Mouse (Mus musculus) spleen, postnatal 36 days (tissue): ENCODE data around the gene Zfp646.
A peak's percentile ranks its signal among the peaks of the same experiment; 100 is the strongest.
"Not testable (repeated sequence)": the region's sequence is repeated elsewhere in the genome, so short reads cannot be mapped to it uniquely, and the experiment has no call there.

Experiments
- DNase-seq, 2 experiments: peaks; one replicate each; pipeline ENCODE4 v3.0.0; 2022; ENCODE audit warnings: low spot score in 2 of 2, mixed read lengths in 1 of 2

Gene Zfp646

DNA sequence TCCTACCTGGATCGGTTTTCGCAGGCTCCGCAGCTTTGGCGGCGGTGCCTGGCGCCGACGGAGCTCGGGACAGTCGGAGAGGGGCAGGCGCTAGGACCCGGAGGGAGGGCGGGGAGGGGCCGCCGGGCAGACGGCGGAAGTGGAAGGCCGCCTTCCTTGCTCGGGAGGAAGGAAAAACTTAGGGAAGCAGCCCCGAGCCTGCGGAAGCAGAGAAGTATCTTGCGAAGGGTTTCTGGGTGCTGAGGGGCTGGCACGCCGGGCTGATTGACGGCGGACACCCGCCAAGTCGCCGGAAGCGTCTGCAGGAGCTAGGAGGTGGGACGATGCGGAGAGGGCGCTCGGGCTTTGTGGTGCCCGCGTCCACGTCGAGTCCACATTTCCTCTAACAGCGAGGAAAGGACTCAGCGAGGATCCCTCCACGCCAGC is at the start of gene Zfp646:
Zfp646 (plus strand) TSS at position 181 of the 426 bp plus-strand sequence.
- DNase-seq, result peak; percentile 73

DNA sequence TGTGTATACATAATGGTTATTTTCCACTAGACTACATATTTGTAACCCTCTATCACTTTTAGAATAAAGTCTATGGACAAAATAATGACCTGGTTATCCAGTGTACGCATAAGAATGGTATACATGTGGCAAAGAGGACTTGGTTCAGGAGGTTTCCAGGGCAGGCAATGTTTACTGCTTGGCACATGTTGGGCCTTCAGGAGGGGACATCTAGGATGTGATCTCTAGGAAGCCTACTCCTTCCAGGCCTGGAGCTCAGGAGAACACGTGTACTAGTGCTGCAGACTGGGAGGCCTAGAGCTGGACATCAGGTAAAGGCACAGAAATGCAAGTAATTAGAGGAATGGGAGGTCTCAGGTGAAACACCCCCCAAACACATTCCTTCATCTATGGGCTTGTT is 40.5 kb upstream of the Zfp646 start:
- no peak for DNase-seq

DNA sequence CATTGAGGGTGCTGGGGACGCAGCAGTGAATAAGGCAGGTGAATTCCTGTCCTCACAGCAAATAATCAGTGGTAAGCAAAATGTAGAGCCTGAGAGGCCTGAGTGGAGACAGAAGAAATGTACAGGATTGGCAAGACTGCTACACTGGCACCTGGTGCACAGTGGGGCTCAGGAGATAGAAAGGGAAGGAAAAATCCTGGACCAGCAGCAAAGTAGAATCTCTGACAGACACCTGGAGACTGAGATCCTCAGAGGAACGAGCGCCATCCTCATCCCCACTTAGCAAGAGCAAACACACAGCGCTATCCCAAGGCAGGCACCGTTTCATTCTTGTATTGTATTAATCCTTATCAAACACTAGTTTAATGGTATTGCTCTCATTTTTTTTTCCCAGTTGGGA is 38.5 kb upstream of the Zfp646 start:
- no peak for DNase-seq

DNA sequence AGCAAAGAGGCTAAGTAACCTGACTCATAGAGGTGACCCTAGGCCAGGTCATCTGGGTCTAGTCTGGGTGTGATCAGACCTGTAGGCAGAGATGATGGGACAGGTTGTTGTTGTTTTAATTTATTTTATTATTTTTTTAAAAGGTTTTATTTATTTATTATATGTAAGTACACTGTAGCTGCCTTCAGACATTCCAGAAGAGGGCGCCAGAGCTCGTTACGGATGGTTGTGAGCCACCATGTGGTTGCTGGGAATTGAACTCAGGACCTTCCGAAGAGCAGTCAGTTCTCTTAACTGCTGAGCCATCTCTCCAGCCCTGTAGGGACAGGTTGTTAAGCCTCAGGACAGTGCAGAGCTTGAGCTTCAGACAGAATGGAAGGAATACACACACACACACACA is 38.1 kb upstream of the Zfp646 start:
- not testable (repeated sequence) for DNase-seq

DNA sequence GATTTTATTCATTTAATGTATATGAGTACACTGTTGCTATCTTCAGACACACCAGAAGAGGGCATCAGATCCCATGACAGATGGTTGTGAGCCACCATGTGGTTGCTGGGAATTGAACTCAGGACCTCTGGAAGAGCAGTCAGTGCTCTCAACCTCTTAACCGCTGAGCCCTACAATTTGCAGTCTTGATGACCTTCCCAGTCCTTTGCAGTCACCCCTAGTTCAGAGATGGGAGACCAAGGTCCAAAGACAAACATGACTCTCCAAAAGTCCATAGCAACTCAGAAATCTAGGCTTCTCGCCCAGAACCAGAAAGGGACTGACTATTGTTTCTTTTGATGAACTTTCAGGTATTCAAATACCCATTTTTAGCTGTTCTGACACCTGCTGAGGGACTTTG is 36.0 kb upstream of the Zfp646 start:
- not testable (repeated sequence) for DNase-seq

DNA sequence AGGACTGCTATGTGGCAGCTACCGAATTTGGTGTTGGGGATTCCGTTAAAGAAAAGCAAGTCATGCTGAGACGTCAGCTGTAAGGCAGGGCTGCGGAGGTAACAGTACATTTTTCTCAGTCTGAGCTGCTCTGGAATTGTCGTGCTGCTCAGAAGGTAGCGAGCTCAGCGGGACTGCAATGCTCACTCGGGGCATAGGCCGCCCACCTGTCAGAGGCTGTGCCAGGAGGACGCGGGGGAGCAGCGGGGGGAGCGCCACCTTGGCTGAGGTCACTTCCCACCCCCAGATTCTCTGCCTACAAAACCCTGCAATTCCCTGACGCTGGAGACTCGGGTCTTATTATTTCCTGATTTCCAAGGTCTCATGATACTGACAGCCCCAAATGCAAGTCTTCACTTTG is 35.1 kb upstream of the Zfp646 start:
- peak; percentile 38 to 48 for DNase-seq

DNA sequence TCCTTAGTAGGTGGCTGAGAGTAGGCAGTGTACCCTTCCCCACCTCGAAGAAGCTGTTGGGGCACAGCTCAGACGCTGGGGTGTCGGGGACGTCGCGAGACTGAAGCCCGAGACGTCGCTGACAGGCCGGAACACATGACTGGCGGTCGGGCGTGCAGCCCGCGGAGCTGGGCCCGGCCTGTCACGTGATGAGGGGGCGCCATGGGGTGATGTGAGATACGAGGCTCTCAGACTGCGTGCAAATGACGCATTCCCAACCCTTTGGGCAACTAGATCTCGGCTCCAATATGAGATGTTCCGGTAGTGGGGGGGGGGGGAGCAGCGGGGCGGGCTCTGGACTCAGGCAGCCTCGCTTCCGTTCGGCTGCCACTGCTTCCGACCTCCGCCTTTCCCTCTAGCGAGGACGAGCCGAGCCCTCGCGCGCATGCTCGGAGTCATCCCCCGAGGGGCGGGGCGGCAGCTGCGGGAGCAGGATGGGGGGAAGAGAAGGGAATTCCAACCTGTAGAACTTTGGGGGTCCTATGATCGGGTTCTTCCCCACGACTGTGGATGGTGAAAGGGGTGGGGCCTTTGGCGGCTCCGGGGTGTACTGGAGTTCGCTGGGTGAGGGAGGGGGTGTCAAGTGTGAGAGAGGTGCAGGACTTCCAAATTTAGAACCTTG is 34.6 kb upstream of the Zfp646 start:
- DNase-seq, result peak; percentile 90 to 92

DNA sequence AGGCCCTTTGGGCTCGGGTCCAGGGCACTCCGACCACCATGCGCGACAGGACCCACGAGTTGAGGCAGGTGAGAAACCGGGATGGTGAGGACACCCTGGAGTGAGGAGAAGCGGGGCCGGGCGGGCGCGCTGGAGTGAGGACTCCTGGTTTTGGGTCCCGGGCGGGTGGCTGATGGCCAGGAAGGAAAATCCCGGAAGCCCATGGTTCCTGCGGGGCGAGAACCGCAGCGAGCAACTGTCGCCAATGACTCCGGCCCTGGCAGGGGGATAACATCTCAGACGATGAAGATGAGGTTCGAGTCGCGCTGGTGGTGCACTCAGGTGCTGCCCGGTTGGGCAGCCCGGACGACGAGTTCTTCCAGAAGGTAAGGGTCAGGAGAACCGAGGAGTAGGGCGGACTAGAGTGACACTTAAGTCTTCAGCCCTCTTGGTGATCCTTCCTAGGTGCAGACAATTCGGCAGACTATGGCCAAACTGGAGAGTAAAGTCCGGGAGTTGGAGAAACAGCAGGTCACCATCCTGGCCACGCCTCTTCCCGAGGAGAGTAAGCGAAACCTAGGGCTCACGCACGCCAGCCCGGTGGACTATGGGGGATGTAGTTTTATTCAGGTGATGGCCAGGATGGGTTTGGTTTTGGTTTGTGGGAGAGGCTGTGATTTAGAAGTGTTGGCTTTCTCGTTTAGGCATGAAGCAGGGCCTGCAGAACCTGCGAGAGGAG is 33.9 kb upstream of the Zfp646 start:
- peak; percentile 82 to 86 for DNase-seq

DNA sequence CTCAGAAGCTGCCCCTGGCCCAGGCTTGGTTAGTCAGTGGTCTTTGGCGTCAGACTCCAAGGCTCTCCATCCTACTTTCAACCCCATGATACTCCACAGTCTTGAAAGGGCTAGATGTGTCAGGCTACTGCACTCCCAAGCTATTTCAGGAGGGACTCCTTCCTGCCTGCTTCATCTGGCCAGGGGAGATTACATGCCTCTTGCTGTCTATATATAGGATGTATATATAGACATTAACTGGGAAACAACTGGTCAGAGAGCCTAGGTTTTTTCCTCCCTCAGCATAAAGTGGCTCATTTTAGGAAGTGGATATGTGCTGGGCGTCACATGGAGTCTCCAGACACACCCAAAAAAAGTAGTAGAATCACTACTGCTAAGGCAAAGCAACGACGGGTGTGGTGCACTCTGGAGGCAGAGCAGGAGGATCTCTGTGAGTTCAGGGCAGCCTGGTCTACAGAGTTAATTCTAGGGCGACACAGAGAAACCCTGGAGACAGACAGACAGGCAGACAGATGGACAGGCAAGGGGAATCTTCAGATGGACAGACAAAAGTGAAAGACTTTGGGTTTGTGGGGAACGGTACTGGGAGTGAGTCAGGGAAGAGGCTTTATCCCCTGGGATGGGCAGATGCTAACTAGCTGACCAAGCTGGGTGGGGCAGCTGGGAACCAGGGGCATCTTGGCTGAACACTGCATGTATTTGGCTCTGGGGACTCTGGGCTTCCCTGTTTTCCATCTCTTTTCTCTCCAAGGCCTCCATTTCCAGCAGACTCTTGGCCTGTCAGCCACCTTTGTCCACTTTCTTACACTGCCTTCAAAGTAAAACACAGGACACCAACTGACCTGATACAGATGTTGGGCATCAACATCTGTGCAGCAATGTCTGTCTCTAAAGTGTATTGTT is 25.8 kb upstream of the Zfp646 start:
- no peak for DNase-seq

DNA sequence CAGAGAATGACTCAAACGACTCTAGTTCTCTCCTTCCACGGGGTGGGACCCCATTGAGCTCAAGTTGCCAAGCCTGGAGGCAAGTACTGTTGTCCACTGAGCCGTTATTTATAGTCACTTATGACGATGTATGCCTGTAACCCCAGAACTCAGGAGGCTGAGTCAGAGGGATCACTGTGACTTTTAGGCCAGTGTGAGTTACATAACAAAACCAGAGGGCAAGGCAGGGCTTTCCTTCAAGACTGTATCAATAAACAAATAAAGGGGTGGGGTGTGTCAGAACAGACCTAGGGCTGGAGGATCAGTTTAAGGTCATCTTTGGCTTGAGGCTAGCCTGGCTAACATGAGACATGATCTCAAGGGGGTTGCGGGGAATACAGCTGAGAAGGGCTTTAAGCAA is 25.1 kb upstream of the Zfp646 start:
- no peak for DNase-seq

DNA sequence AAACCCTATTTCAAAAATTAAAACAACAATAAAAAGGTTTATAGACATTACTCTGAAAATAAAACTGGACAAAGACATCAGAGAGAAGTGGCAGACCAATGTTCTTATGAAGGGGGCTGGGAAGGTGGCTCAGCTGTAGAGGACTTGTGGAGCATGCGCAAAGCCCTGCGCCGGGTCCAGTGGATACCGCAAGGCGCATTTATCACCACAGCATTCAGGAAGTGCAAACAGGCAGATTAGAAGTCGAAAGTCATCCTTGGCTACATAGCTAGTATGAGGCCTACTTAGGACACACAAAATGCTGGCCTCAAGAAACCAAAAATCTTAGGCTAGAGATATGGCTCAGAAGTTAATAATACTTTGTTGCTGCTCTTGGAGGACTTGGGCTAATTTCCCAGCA is 17.8 kb upstream of the Zfp646 start:
- DNase-seq, result no peak

DNA sequence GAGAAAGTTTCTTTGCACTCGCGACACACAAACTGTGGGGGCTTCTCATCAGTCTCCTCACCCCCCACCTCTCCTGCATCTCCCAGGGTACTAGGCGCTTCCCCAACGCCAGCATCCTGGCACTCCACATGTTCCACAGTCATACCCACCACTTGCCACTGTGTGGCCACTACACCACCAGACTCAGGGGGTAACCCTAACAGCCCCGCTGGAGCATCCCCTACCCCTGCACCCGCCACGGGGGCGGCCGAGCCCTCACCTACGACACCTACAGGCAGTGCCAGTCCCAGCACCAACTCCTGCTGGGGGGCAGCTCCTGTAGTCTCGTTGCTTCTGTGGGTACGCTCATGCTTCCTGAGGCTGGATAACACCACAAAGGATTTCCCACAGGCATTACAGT is 9.6 kb upstream of the Zfp646 start:
- no peak for DNase-seq

DNA sequence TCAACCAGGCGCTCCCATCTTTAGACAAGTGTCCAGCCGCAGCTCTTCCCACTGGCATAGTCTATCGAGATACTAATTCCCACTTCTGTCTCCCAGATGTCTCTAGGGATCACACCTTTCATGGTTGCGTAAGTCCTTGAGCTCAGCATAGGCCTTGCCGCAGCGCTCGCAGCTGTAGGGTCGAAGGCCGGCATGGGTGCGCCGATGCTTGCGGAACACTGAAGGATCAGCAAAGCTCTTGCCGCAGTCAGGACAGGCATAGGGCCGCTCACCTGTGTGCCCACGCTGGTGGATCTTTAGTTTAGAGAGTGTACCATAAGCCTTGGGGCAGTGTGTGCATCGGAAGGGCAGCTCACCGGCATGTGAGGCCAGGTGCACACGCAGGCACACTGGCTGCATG is 8.4 kb upstream of the Zfp646 start:
- no peak for DNase-seq

DNA sequence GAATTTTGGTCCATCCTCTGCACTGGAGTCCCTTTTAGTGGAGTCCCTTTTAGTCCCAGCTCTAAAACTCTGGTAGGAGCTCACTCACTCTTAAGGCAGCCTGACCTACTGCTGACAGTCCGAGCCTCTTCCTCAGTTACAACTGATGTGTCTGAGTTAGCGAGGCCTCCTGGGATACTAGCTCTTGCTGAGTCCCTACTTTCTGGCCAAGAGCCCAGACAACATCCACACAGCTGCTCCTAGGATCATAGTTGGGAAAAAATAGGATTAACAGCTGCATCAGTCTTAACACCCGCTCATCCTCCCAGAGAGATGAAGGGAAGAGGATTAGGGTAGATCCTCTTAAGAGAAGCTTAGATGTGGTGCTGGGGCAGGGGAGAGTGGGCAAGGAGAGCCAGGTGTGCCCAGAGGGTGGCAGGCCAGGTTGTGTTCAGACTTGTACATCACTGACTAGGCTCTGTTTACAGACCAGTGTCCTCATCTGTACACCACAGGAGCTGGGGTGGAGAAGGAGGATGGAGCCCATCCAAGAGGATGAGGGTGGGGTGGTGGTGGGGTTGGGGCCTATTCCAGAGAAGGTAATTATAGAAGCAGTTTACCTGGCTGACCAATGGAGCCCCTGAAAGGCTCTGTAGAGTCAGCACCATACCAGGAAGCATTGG is 6.7 kb upstream of the Zfp646 start:
- no peak for DNase-seq

DNA sequence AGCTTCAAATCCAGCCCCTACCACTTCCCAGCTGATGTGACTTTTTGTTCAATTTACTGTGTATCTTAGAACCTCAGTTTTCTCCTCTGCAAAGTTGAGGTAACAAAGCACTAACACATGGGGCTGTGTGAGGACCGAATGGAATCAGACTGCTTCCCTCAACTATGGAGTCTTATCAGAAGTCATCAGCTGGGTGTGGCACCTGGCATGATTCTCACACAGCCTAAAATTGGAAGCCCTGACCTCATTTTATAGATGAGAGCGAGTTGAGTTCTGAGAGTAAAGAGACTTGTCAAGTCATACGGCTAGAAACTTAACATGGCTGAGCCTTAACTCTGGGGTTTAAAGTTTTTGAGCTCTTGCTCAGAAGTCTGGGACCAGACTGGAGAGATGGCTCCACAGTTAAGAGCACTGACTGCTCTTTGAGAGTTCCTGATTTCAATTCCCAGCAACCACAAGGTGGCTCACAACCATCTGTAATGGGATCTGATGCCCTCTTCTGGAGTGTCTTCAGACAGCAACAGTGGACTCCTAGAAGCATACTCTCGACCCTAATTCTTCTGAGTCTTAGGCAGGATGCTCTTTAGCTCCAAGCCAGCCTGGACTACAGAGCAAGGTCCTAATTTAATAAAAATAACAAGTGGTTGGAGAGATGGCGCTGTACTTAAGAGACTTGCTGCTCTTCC is 5.7 kb upstream of the Zfp646 start:
- no peak for DNase-seq

DNA sequence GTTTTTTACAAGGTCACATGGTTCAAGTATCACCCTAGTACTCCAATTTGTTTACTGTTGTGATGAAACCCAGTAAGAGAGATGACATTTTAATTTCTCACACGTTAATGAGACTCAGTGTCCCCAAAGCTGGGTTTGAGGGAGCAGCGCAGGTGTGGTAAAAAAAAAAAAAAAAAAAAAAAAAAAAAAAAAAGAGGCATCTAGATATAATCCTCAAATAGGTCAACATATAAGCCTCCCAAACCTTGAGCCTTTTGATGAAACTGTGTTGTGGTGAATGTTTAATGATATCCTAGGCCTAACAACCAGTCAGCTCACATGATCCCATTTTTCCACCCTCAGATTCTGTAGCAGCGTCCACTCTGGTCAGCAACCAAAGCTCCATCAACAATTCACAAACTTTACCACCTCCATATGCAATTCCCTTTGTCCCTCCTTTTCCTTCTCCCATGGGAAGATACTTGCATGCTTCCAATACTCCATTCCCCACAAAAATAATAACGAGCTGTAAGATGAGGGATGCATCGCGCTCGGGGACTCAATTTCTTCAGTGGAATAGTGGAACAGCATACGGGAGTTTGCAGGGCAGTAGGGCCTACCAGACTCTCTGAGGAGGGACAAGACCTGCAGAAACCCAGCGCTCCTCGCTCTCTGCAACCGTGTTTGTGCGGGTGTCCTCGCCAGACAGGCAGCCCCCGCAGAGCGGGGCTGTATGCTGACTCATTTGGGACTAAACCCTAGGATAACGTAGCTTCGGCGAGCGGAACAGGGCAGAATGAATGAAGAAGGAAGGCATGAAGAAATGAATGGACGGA is 1.0 kb upstream of the Zfp646 start:
- no peak for DNase-seq

DNA sequence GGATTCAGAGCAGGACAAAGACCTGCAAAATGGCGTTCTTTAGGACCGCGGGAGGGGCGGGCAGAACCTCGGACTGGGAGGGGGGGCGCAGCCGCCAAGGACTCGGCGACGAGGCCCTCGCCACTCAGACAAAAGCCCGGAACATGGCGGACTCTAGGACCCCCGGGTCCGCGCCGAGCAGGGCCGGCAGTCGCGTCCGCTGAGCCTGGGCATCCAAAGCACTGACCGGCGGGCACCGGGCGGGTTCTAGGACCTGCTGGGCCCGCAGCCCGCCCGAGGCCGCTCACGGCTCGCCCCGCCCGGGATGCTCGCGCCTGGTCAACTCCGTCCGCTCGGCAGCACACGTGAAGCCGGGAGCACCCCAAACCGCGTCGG is 407 bp upstream of the Zfp646 start:
- peak; percentile 91 to 94 for DNase-seq

DNA sequence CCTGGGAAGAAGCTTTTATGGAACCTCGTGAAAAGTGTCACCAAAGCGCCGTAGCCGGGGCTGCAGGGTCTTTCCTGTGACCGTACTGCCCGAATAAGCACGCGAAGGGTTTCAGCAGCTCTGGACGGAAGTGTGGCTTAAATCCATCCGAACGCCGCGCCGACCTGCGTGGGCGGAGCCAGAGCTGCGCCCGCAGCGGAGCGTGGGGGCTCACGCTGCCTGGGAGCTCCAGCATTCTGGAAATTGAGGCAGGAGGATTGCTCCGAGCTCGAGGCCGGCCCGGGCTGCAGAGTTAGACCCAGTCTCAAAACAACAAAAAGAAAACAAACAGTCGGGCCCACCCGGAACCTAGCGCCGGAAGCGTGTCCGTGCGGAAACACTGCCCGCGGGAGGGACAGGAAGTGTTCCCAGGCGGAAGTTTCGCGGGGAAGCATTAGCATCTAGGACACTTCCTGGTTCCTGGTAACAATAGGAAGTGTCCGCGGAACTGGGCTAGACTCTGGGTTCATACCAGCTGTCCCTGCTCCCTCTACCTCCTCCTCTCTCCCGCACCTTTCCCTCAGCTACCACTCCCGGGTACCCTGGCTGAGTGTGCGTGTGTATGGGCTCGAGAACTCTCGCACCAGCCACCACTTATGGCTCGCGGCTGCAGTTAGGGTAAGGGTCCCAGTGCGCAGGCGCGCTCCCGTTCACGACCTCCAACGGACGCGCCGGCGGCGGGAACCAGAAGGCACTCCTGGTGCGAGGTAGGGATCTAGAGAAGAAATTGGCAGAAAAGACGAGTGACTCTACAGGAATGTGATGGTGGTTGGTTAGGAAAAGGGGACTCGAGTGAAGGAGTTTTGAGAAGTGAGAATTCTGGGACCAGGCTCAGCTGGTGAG is 687 bp downstream of the Zfp646 start, which contains the start of gene Zfp668:
Zfp668 (minus strand) TSS at position 362 of the 882 bp plus-strand sequence.
- peak; percentile 85 to 90 for DNase-seq

DNA sequence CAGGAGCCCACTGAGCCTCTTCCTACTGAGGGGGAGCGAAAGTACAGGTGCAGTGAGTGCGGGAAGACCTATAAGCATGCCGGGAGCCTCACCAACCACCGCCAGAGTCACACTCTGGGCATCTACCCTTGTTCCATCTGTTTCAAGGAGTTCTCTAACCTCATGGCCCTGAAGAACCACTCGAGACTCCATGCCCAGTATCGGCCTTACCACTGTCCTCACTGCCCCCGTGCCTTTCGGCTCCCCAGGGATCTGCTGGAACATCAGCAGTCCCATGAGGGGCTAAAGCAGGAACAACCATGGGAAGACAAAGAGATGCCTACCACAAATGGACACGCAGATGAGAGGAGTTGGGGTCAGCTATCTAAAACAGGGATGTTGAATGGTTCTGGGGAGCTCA is 3.3 kb downstream of the Zfp646 start:
- DNase-seq, result no peak
